Mouse (Mus musculus): Measurements from ENCODE around the gene Ttc7b.

The Ttc7b gene

GRCm38 (mm10) chr12:100330234-100330633, 190.4 kb downstream of the Ttc7b start:
- DNase-seq (ENCODE audit: low read depth): no peak

- no peak for DNase-seq (ENCODE audit: low read depth)
These were observed 191.6 kb downstream of the Ttc7b start for GRCm38 (mm10) chr12:100328998-100329397.

GRCm38 (mm10) chr12:100328557-100328956, 192.1 kb downstream of the Ttc7b start:
- DNase-seq (ENCODE audit: low read depth): no peak

- DNase-seq (ENCODE audit: low read depth): no peak
These were observed 193.9 kb downstream of the Ttc7b start for GRCm38 (mm10) chr12:100326732-100327131.

- no peak for DNase-seq (ENCODE audit: low read depth)
These were observed 195.0 kb downstream of the Ttc7b start for GRCm38 (mm10) chr12:100325618-100326017.

- DNase-seq (ENCODE audit: low read depth): no peak
These were observed 195.4 kb downstream of the Ttc7b start for GRCm38 (mm10) chr12:100325212-100325611.

- DNase-seq (ENCODE audit: low read depth): no peak
These were observed 197.0 kb downstream of the Ttc7b start for GRCm38 (mm10) chr12:100323641-100324040.

- DNase-seq (ENCODE audit: low read depth): no peak
These were observed 198.4 kb downstream of the Ttc7b start for GRCm38 (mm10) chr12:100322225-100322624.

GRCm38 (mm10) chr12:100321545-100321944, 199.1 kb downstream of the Ttc7b start:
- no peak for DNase-seq (ENCODE audit: low read depth)

GRCm38 (mm10) chr12:100319746-100320145, 200.9 kb downstream of the Ttc7b start:
- DNase-seq (ENCODE audit: low read depth): no peak

GRCm38 (mm10) chr12:100317936-100318335, 202.7 kb downstream of the Ttc7b start:
- no peak for DNase-seq (ENCODE audit: low read depth)

- DNase-seq (ENCODE audit: low read depth): no peak
These were observed 204.5 kb downstream of the Ttc7b start for GRCm38 (mm10) chr12:100316094-100316493.

- DNase-seq (ENCODE audit: low read depth): no peak
These were observed 205.3 kb downstream of the Ttc7b start for GRCm38 (mm10) chr12:100315119-100315885.

- DNase-seq (ENCODE audit: low read depth): no peak
These were observed 206.7 kb downstream of the Ttc7b start for GRCm38 (mm10) chr12:100313785-100314375.

GRCm38 (mm10) chr12:100313209-100313608, 207.4 kb downstream of the Ttc7b start:
- DNase-seq (ENCODE audit: low read depth): no peak

GRCm38 (mm10) chr12:100310471-100311392, 209.9 kb downstream of the Ttc7b start:
- DNase-seq (ENCODE audit: low read depth): no peak

GRCm38 (mm10) chr12:100309201-100309600, 211.4 kb downstream of the Ttc7b start:
- no peak for DNase-seq (ENCODE audit: low read depth)

GRCm38 (mm10) chr12:100307501-100308260, 212.9 kb downstream of the Ttc7b start:
- DNase-seq (ENCODE audit: low read depth): no peak

GRCm38 (mm10) chr12:100306336-100306735, 214.3 kb downstream of the Ttc7b start:
- DNase-seq (ENCODE audit: low read depth): no peak

- DNase-seq (ENCODE audit: low read depth): no peak
These were observed 215.5 kb downstream of the Ttc7b start for GRCm38 (mm10) chr12:100305051-100305673.

- DNase-seq (ENCODE audit: low read depth): no peak
These were observed 216.3 kb downstream of the Ttc7b start for GRCm38 (mm10) chr12:100304280-100304679.

All from naive thymus-derived CD4-positive, alpha-beta T cell, adult 2 months (primary cell).